Mouse (Mus musculus) lung, adult 2 months (tissue): ENCODE data around the gene Epha4.

Source experiments
- CTCF ChIP-seq: fragments of 200-500 bp; IDR thresholded peaks from 2 replicates; pipeline ENCODE4 v1.5.1; 2011; ENCODE audit warnings: mild to moderate bottlenecking, low read length, control low read depth; ENCODE audit not compliant: insufficient read depth
- POLR2A ChIP-seq: fragments of 200-500 bp; IDR thresholded peaks from 2 replicates; pipeline ENCODE4 v1.6.1; 2011; ENCODE audit warnings: low read depth, mild to moderate bottlenecking, control low read depth, low read length, borderline replicate concordance; ENCODE audit errors: extremely low read depth

DNA sequence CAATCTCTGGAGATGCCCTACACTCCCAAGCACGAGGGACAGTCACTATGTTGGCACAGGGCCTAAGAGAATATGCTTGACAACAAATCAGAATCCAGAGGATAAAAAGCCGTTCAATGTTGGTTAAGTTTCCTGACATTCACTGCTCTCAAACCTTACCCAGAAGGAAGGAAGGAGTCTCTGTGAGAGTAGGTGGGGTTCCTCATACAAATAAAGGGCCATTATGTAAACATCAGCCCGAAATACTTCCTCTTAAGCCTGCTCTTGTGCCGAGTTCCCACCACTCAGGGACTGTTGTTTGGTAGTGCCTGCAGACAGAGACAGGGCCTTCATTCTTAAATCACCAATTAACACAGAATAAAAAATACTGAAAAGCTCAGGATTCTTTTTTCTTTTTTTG lies 72.9 kb downstream of the Epha4 start:
- TF ChIP-seq CTCF (no peak), POLR2A (no peak)
